Mouse (Mus musculus): ENCODE results near the gene Clk1. TPM values are rescaled to one million over a fixed set of nuclear protein-coding genes. Genes with fewer than 3 reads are reported as not detected.

Clk1 gene
- polyA plus RNA-seq, 1 experiment from 2014 or later = 155 TPM

GRCm38 (mm10) chr1:58454316-58454715 lies 30.4 kb upstream of the Clk1 start:
- ATAC-seq (ENCODE audit: insufficient number of reproducible peaks, insufficient read depth, low FRiP score, low read depth) = no peak
- Histone ChIP-seq H3K4me2 (ENCODE audit: low read length) (no peak overlapping the region), H3K27ac (replicated peaks in 1 of 2; ENCODE audit: control insufficient read depth in 1 of 2, insufficient read depth in 1 of 2, low read depth in 2 of 2, low read length in 2 of 2) (no peak overlapping the region), H3K9ac (ENCODE audit: low read length) (no peak overlapping the region), H3K9me3 (ENCODE audit: control insufficient read depth, low read length) (no peaks in the 10 kb centered on the region), H3K27me3 (ENCODE audit: control insufficient read depth, insufficient read depth, low read length) (no peaks in the 10 kb centered on the region), H3K4me3 (ENCODE audit: control insufficient read depth in 1 of 2, insufficient read depth in 1 of 2, low read depth in 1 of 2, low read length in 2 of 2) (no peak overlapping the region), H3K4me1 (ENCODE audit: control insufficient read depth in 2 of 2, insufficient read depth in 2 of 2, low read length in 2 of 2) (peaks cover 3 to 6% of the 10 kb centered on the region in 2 experiments; a peak in 3 of 4 replicates), H3K36me3 (ENCODE audit: control insufficient read depth, insufficient read depth, low read length) (peaks cover 88% of the 10 kb centered on the region)
- WGBS = 87% methylated on average over 6 of the region's 6 CpGs

DNA sequence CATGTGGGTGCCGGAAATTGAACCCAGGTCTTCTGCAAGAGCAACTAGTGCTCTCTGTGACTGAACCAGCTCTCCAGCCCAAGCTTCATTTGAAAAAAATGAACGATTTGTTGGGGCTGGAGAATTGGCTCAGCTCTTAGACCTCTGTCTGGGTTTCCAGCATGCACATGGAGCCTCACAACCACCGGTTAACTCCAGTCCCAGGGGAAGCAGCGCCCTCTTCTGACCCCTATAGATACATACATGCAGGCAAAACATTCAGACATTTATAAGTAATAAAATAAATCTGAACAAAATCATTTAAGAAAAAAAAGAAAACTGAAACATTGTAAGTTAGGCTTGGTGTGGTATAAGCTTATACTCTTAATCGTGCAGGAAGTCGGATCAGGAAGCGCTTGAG lies 24.5 kb upstream of the Clk1 start:
- no peaks in the 10 kb centered on the region for H3K27me3 ChIP-seq (ENCODE audit: control insufficient read depth, insufficient read depth, low read length)
- peaks cover 0 to 21% of the 10 kb centered on the region in 2 experiments; a peak in 3 of 4 replicates for H3K4me1 ChIP-seq (ENCODE audit: control insufficient read depth in 2 of 2, insufficient read depth in 2 of 2, low read length in 2 of 2)
- 81% methylated on average over 7 of the region's 7 CpGs for WGBS
- no peak overlapping the region for H3K9ac ChIP-seq (ENCODE audit: low read length)
- H3K36me3 ChIP-seq (ENCODE audit: control insufficient read depth, insufficient read depth, low read length) = peaks cover 38% of the 10 kb centered on the region
- H3K4me2 ChIP-seq (ENCODE audit: low read length) = no peak overlapping the region
- ATAC-seq (ENCODE audit: insufficient number of reproducible peaks, insufficient read depth, low FRiP score, low read depth) = no peak
- no peaks in the 10 kb centered on the region for H3K9me3 ChIP-seq (ENCODE audit: control insufficient read depth, low read length)
- H3K4me3 ChIP-seq (ENCODE audit: control insufficient read depth in 1 of 2, insufficient read depth in 1 of 2, low read depth in 1 of 2, low read length in 2 of 2) = no peak overlapping the region
- no peak overlapping the region for H3K27ac ChIP-seq (replicated peaks in 1 of 2; ENCODE audit: control insufficient read depth in 1 of 2, insufficient read depth in 1 of 2, low read depth in 2 of 2, low read length in 2 of 2)

DNA sequence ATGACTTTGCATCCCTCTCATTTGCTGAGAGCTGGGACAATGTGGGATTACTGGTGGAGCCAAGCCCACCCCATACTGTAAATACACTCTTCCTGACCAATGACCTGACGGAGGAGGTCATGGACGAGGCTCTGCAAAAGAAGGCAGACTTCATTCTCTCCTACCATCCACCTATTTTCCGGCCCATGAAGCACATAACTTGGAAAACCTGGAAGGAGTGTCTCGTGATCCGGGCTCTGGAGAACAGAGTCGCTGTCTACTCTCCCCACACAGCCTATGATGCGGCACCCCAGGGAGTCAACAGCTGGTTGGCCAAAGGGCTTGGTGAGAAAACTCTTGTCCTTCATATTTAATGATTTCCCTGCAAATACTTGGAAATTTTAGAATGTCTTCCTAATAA lies 23.9 kb upstream of the Clk1 start:
- H3K9ac ChIP-seq (ENCODE audit: low read length) = no peak overlapping the region
- H3K4me2 ChIP-seq (ENCODE audit: low read length) = no peak overlapping the region
- WGBS = 93% methylated on average over 7 of the region's 7 CpGs
- H3K36me3 ChIP-seq (ENCODE audit: control insufficient read depth, insufficient read depth, low read length) = peaks cover 32% of the 10 kb centered on the region
- H3K27me3 ChIP-seq (ENCODE audit: control insufficient read depth, insufficient read depth, low read length) = no peaks in the 10 kb centered on the region
- no peak for ATAC-seq (ENCODE audit: insufficient number of reproducible peaks, insufficient read depth, low FRiP score, low read depth)
- peaks cover 0 to 21% of the 10 kb centered on the region in 2 experiments; a peak in 3 of 4 replicates for H3K4me1 ChIP-seq (ENCODE audit: control insufficient read depth in 2 of 2, insufficient read depth in 2 of 2, low read length in 2 of 2)
- H3K27ac ChIP-seq (replicated peaks in 1 of 2; ENCODE audit: control insufficient read depth in 1 of 2, insufficient read depth in 1 of 2, low read depth in 2 of 2, low read length in 2 of 2) = no peak overlapping the region
- H3K4me3 ChIP-seq (ENCODE audit: control insufficient read depth in 1 of 2, insufficient read depth in 1 of 2, low read depth in 1 of 2, low read length in 2 of 2) = no peak overlapping the region
- no peaks in the 10 kb centered on the region for H3K9me3 ChIP-seq (ENCODE audit: control insufficient read depth, low read length)

DNA sequence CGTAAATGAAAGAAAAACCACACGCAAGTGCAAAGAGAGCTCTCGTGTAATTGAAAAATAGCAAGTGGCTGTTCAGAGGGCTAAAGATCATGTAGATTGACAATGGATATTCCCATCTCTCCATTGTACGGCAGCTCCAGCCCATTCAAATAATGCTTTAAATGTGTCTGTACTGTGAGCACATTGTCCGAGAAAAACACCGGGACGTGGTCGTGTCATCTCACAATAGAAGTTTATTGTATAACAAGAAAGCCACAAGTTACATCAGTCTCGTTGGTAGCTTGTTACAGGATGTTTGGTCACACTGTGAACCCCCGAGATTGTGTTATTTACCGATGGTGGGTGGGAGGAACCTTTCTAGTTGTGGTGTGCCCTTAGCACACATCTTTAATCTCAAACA lies 22.0 kb upstream of the Clk1 start:
- H3K4me1 ChIP-seq (ENCODE audit: control insufficient read depth in 2 of 2, insufficient read depth in 2 of 2, low read length in 2 of 2) = peaks cover 0 to 21% of the 10 kb centered on the region in 2 experiments; a peak in 3 of 4 replicates
- no peak for ATAC-seq (ENCODE audit: insufficient number of reproducible peaks, insufficient read depth, low FRiP score, low read depth)
- no peaks in the 10 kb centered on the region for H3K9me3 ChIP-seq (ENCODE audit: control insufficient read depth, low read length)
- H3K4me2 ChIP-seq (ENCODE audit: low read length) = peak overlapping the region; percentile 78
- peak overlapping the region; percentile 87 for H3K9ac ChIP-seq (ENCODE audit: low read length)
- no peaks in the 10 kb centered on the region for H3K27me3 ChIP-seq (ENCODE audit: control insufficient read depth, insufficient read depth, low read length)
- 15% methylated on average over 11 of the region's 11 CpGs for WGBS
- H3K4me3 ChIP-seq (ENCODE audit: control insufficient read depth in 1 of 2, insufficient read depth in 1 of 2, low read depth in 1 of 2, low read length in 2 of 2) = peak overlapping the region; percentile 68 to 73
- peaks cover 34% of the 10 kb centered on the region for H3K36me3 ChIP-seq (ENCODE audit: control insufficient read depth, insufficient read depth, low read length)
- H3K27ac ChIP-seq (replicated peaks in 1 of 2; ENCODE audit: control insufficient read depth in 1 of 2, insufficient read depth in 1 of 2, low read depth in 2 of 2, low read length in 2 of 2) = peak overlapping the region; percentile 89 to 91

- under 1% methylated on average over 33 of the region's 33 CpGs for WGBS
- Histone ChIP-seq H3K9me3 (ENCODE audit: control insufficient read depth, low read length) (no peaks in the 10 kb centered on the region), H3K9ac (ENCODE audit: low read length) (peak within 1 kb of the TSS; percentile 87), H3K4me3 (ENCODE audit: control insufficient read depth in 1 of 2, insufficient read depth in 1 of 2, low read depth in 1 of 2, low read length in 2 of 2) (peak within 1 kb of the TSS; percentile 68 to 73), H3K36me3 (ENCODE audit: control insufficient read depth, insufficient read depth, low read length) (peaks cover 34% of the 10 kb centered on the region), H3K4me1 (ENCODE audit: control insufficient read depth in 2 of 2, insufficient read depth in 2 of 2, low read length in 2 of 2) (peaks cover 0 to 21% of the 10 kb centered on the region in 2 experiments; a peak in 3 of 4 replicates), H3K27ac (replicated peaks in 1 of 2; ENCODE audit: control insufficient read depth in 1 of 2, insufficient read depth in 1 of 2, low read depth in 2 of 2, low read length in 2 of 2) (peak within 1 kb of the TSS; percentile 89 to 91), H3K27me3 (ENCODE audit: control insufficient read depth, insufficient read depth, low read length) (no peaks in the 10 kb centered on the region), H3K4me2 (ENCODE audit: low read length) (peak within 1 kb of the TSS; percentile 78)
- ATAC-seq (ENCODE audit: insufficient number of reproducible peaks, insufficient read depth, low FRiP score, low read depth) = peak; percentile 92
Observed at GRCm38 (mm10) chr1:58445143-58445722, 21.4 kb upstream of the Clk1 start, which contains the start of the genes Nif3l1 and Ppil3. Gene Nif3l1, plus strand, starts transcription at chr1:58445151. Gene Ppil3, minus strand, starts transcription at chr1:58445486.

DNA sequence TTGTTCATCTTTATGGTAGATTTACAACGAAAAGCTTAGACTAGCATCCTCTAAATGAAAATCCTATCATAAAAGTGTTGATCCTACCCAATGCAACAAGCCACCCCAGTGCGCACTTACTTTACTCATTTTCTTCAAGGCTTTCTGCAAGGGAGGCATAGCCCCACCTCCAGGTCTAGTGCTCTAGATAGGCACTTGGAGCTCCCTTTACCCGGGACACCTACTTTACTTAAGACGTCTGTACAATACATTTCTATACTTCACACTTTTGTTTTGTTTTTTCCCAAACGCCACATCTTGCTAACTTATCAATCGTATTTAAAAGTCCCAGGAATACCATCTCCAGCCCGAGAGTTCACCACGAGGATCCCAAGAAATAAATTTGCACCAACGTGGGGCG lies 20.8 kb upstream of the Clk1 start:
- H3K27me3 ChIP-seq (ENCODE audit: control insufficient read depth, insufficient read depth, low read length) = no peaks in the 10 kb centered on the region
- 12% methylated on average over 10 of the region's 10 CpGs for WGBS
- no peak for ATAC-seq (ENCODE audit: insufficient number of reproducible peaks, insufficient read depth, low FRiP score, low read depth)
- H3K9ac ChIP-seq (ENCODE audit: low read length) = peak overlapping the region; percentile 87
- peak overlapping the region; percentile 89 to 91 for H3K27ac ChIP-seq (replicated peaks in 1 of 2; ENCODE audit: control insufficient read depth in 1 of 2, insufficient read depth in 1 of 2, low read depth in 2 of 2, low read length in 2 of 2)
- peaks cover 39% of the 10 kb centered on the region for H3K36me3 ChIP-seq (ENCODE audit: control insufficient read depth, insufficient read depth, low read length)
- H3K4me2 ChIP-seq (ENCODE audit: low read length) = peak overlapping the region; percentile 78
- H3K4me3 ChIP-seq (ENCODE audit: control insufficient read depth in 1 of 2, insufficient read depth in 1 of 2, low read depth in 1 of 2, low read length in 2 of 2) = peak overlapping the region; percentile 68 to 73
- H3K4me1 ChIP-seq (ENCODE audit: control insufficient read depth in 2 of 2, insufficient read depth in 2 of 2, low read length in 2 of 2) = peaks cover 0 to 21% of the 10 kb centered on the region in 2 experiments; a peak in 3 of 4 replicates
- no peaks in the 10 kb centered on the region for H3K9me3 ChIP-seq (ENCODE audit: control insufficient read depth, low read length)

GRCm38 (mm10) chr1:58424551-58424950 lies 685 bp upstream of the Clk1 start:
- no peak overlapping the region for H3K27ac ChIP-seq (replicated peaks in 1 of 2; ENCODE audit: control insufficient read depth in 1 of 2, insufficient read depth in 1 of 2, low read depth in 2 of 2, low read length in 2 of 2)
- no peak for ATAC-seq (ENCODE audit: insufficient number of reproducible peaks, insufficient read depth, low FRiP score, low read depth)

More at GRCm38 (mm10) chr1:58424551-58424950, 685 bp upstream of the Clk1 start:
- Histone ChIP-seq H3K27me3 (ENCODE audit: control insufficient read depth, insufficient read depth, low read length) (no peaks in the 10 kb centered on the region), H3K4me1 (ENCODE audit: control insufficient read depth in 2 of 2, insufficient read depth in 2 of 2, low read length in 2 of 2) (peaks cover 2 to 17% of the 10 kb centered on the region in 2 experiments), H3K36me3 (ENCODE audit: control insufficient read depth, insufficient read depth, low read length) (peaks cover 19% of the 10 kb centered on the region), H3K4me2 (ENCODE audit: low read length) (no peak overlapping the region), H3K9ac (ENCODE audit: low read length) (no peak overlapping the region), H3K9me3 (ENCODE audit: control insufficient read depth, low read length) (no peaks in the 10 kb centered on the region), H3K4me3 (ENCODE audit: control insufficient read depth in 1 of 2, insufficient read depth in 1 of 2, low read depth in 1 of 2, low read length in 2 of 2) (no peak overlapping the region)
- WGBS = 86% methylated on average over 3 of the region's 3 CpGs

Data from heart, embryonic 14.5 days (tissue).